Mouse (Mus musculus) limb, embryonic 15.5 days (tissue): Measurements from ENCODE around the gene Ubl3. TPM values are rescaled to one million over a fixed set of nuclear protein-coding genes. Genes with fewer than 3 reads are reported as not detected.

Experiments
- ATAC-seq: fragments of 200-750 bp; cut with Nextera tagmentation; 2 replicates; pipeline ENCODE4 v1.8.0; 2017; ENCODE audit warnings: low read depth, moderate TSS enrichment; ENCODE audit not compliant: insufficient number of reproducible peaks, low FRiP score, low TSS enrichment
- H3K27ac ChIP-seq: fragments of 300-500 bp; sonication (generic); 2 replicates; pipeline ENCODE4 v1.5.1; 2015; ENCODE audit warnings: moderate library complexity, mild to moderate bottlenecking, inconsistent platforms
- H3K27me3 ChIP-seq: fragments of 300-500 bp; sonication (generic); 2 replicates; pipeline ENCODE4 v1.6.1; 2015; ENCODE audit warnings: inconsistent platforms
- H3K36me3 ChIP-seq: fragments of 300-500 bp; sonication (generic); 2 replicates; pipeline ENCODE4 v1.6.1; 2015; ENCODE audit warnings: inconsistent platforms
- H3K4me1 ChIP-seq: fragments of 300-500 bp; sonication (generic); 2 replicates; pipeline ENCODE4 v1.6.1; 2015; ENCODE audit warnings: inconsistent platforms
- H3K4me2 ChIP-seq: fragments of 300-500 bp; sonication (generic); 2 replicates; pipeline ENCODE4 v1.6.1; 2015; ENCODE audit warnings: mild to moderate bottlenecking, inconsistent platforms
- H3K4me3 ChIP-seq: fragments of 300-500 bp; sonication (generic); 2 replicates; pipeline ENCODE4 v1.5.1; 2015; ENCODE audit warnings: mild to moderate bottlenecking, inconsistent platforms
- H3K9ac ChIP-seq: fragments of 300-500 bp; sonication (generic); 2 replicates; pipeline ENCODE4 v1.6.1; 2015; ENCODE audit warnings: inconsistent platforms
- H3K9me3 ChIP-seq: fragments of 300-500 bp; sonication (generic); 2 replicates; pipeline ENCODE4 v1.6.1; 2016; ENCODE audit warnings: inconsistent platforms
- WGBS: fragments of 180-500 bp; shearing (Covaris S2); methylation state at CpG from one replicate; pipeline ENCODE4 v1.1.7; 2015; 5-methylcytosine and 5-hydroxymethylcytosine counted together
- polyA plus RNA-seq: library from polyadenylated mRNA; unstranded; fragments of >200 nt; fragmentation: Nextera tagmentation; extraction: Ambion mirVana; gene quantifications from 2 replicates; pipeline ENCODE4 v1.2.1, GENCODE M21; 2015

Ubl3 gene
- polyA plus RNA-seq, 1 experiment from 2014 or later, result 73.1 TPM

GRCm38 (mm10) chr5:148464489-148464888, 88.1 kb downstream of the Ubl3 start:
- H3K27ac ChIP-seq, result no peak overlapping the region
- H3K27me3 ChIP-seq, result no peaks in the 10 kb centered on the region
- WGBS, result 60% methylated on average over 7 of the region's 7 CpGs
- no peak overlapping the region for H3K4me3 ChIP-seq
- H3K36me3 ChIP-seq, result no peaks in the 10 kb centered on the region
- no peaks in the 10 kb centered on the region for H3K9me3 ChIP-seq
- no peak overlapping the region for H3K9ac ChIP-seq
- no peak for ATAC-seq
- no peak overlapping the region for H3K4me2 ChIP-seq
- peaks cover 21% of the 10 kb centered on the region for H3K4me1 ChIP-seq

- no peaks in the 10 kb centered on the region for H3K27me3 ChIP-seq
- no peak overlapping the region for H3K27ac ChIP-seq
- ATAC-seq, result no peak
- no peak overlapping the region for H3K9ac ChIP-seq
- WGBS, result 82% methylated on average over 6 of the region's 6 CpGs
- H3K4me2 ChIP-seq, result no peak overlapping the region
- H3K4me3 ChIP-seq, result no peak overlapping the region
- H3K36me3 ChIP-seq, result no peaks in the 10 kb centered on the region
- H3K4me1 ChIP-seq, result peaks cover 17% of the 10 kb centered on the region
- H3K9me3 ChIP-seq, result no peaks in the 10 kb centered on the region
Measured at GRCm38 (mm10) chr5:148463783-148464294, 88.8 kb downstream of the Ubl3 start.

Other genes starting within 250 kb of the Ubl3 start
- gene Slc7a1, start 152.9 kb downstream of the Ubl3 start, polyA plus RNA-seq, result 22.7 and 23.6 TPM in 2 replicates